Mouse (Mus musculus) brain, embryonic 14.5 days (tissue): Measurements from ENCODE around the gene Glb1. TPM values are rescaled to one million over a fixed set of nuclear protein-coding genes. Genes with fewer than 3 reads are reported as not detected.
"Not testable (repeated sequence)": the region's sequence is repeated elsewhere in the genome, so short reads cannot be mapped to it uniquely, and the experiment has no call there.

Source experiments
- DNase-seq: peaks from one replicate; pipeline ENCODE4 v3.0.0-alpha.2; 2011; ENCODE audit warnings: low read depth
- CTCF ChIP-seq: fragments of 200-500 bp; IDR thresholded peaks from 2 replicates; pipeline ENCODE4 v1.5.1; 2012; ENCODE audit warnings: inconsistent platforms, mild to moderate bottlenecking, moderate library complexity, borderline replicate concordance; ENCODE audit not compliant: insufficient read depth, insufficient read length; ENCODE audit errors: extremely low read depth
- POLR2A ChIP-seq: fragments of 200-500 bp; IDR thresholded peaks from 2 replicates; pipeline ENCODE4 v1.6.1; 2012; ENCODE audit warnings: mild to moderate bottlenecking, inconsistent platforms, borderline replicate concordance; ENCODE audit not compliant: poor library complexity, insufficient read depth, insufficient read length, severe bottlenecking; ENCODE audit errors: extremely low read depth
- polyA plus RNA-seq: library from polyadenylated mRNA; depleted of rRNA; stranded (reverse); fragments of >200 nt; gene quantifications from 2 replicates; pipeline ENCODE4 v1.2.3, GENCODE M21; 2012

Gene Glb1
- polyA plus RNA-seq, 1 experiment, result 27.4 TPM

GRCm38 (mm10) chr9:114384691-114385090 is 16.2 kb upstream of the Glb1 start:
- TF ChIP-seq POLR2A (no peak), CTCF (no peak)
- no peak for DNase-seq

GRCm38 (mm10) chr9:114385160-114385559 is 15.7 kb upstream of the Glb1 start:
- TF ChIP-seq POLR2A (no peak), CTCF (no peak)
- no peak for DNase-seq

- no peak for DNase-seq
- no peak for TF ChIP-seq CTCF
- TF ChIP-seq POLR2A, result no peak
These were observed 13.8 kb upstream of the Glb1 start for GRCm38 (mm10) chr9:114387086-114387485.

GRCm38 (mm10) chr9:114388288-114388687 is 12.6 kb upstream of the Glb1 start:
- no peak for DNase-seq
- TF ChIP-seq POLR2A (no peak), CTCF (no peak)

- no peak for DNase-seq
- no peak for TF ChIP-seq CTCF
- no peak for TF ChIP-seq POLR2A
These were observed 12.0 kb upstream of the Glb1 start for GRCm38 (mm10) chr9:114388701-114389370.

GRCm38 (mm10) chr9:114389371-114389904 is 11.4 kb upstream of the Glb1 start:
- TF ChIP-seq POLR2A (no peak), CTCF (peak; percentile 32; the same call in 1 of the 2 replicates)
- no peak for DNase-seq

- DNase-seq, result peak; percentile 75
- peak; percentile 28; the same call in 1 of the 2 replicates for TF ChIP-seq POLR2A
- TF ChIP-seq CTCF, result no peak
These were observed 10.7 kb upstream of the Glb1 start, which contains the start of gene Crtap for GRCm38 (mm10) chr9:114389905-114390748. Crtap (minus strand) TSS chr9:114390675.

- DNase-seq, result no peak
- TF ChIP-seq POLR2A, result no peak
- TF ChIP-seq CTCF, result no peak
These were observed 10.2 kb upstream of the Glb1 start for GRCm38 (mm10) chr9:114390749-114391075.

GRCm38 (mm10) chr9:114394136-114394535 is 6.7 kb upstream of the Glb1 start:
- not testable (repeated sequence) for DNase-seq

- no peak for DNase-seq
- no peak for TF ChIP-seq CTCF
- TF ChIP-seq POLR2A, result no peak
These were observed 6.2 kb upstream of the Glb1 start for GRCm38 (mm10) chr9:114394677-114395076.

GRCm38 (mm10) chr9:114395258-114395657 is 5.6 kb upstream of the Glb1 start:
- no peak for DNase-seq
- TF ChIP-seq CTCF (no peak), POLR2A (no peak)

- TF ChIP-seq POLR2A (no peak), CTCF (no peak)
- DNase-seq, result no peak
These were observed 1.2 kb upstream of the Glb1 start for GRCm38 (mm10) chr9:114399680-114400079.

GRCm38 (mm10) chr9:114400588-114400948 is 308 bp upstream of the Glb1 start:
- TF ChIP-seq POLR2A, result no peak
- TF ChIP-seq CTCF, result no peak
- DNase-seq, result no peak
